ENCODE assay signal across 10 mouse cellular contexts in the genomic region with DNA sequence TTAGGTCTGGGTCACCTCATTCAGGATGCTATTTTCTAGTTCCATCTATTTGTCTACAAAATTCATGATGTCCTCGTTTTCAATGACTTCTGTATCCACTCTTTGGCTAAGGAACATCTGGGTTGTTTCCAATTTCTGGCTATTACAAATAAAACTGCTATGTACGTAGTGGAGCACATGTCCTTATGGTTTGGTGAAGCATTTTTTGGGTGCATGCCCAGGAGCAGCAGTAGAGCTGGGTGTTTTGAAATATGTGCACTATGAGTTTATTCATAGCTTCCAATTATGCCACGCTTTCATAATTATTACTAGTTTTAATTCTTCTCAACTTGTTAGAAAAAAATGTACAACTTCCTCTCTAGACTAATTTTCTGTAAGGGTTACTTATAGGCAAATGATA.
DNase-seq lines count a peak whose midpoint lies in the region; ATAC-seq lines count a peak whose summit lies in the region.
"Had no signal": no experiment of that assay in that cellular context is flagged by ENCODE, and none has a peak within 500 bp of the region (broad histone marks: within the 10 kb centered on the region; RNA-seq: fewer than 3 reads in every experiment).

No protein-coding gene starts in this region.

- ATAC-seq in frontal cortex, adult (ENCODE audit: low TSS enrichment): peak; percentile 58; the same call in 1 of the 2 replicates
- ATAC-seq: activated CD4-positive, CD25-positive, alpha-beta regulatory T cell, adult 4 months had no signal

- DNase-seq in frontal cortex, postnatal 10 days (ENCODE audit: low spot score in 2 of 2): no peak
- DNase-seq in right cerebral cortex, adult 18-20 months: peak; percentile 25
- no peak for DNase-seq in right cerebral cortex, postnatal 36 days (ENCODE audit: low spot score in 2 of 2)
- peak; percentile 72 to 85 for DNase-seq in cerebellum, postnatal 25 days
- DNase-seq in telencephalon, adult 2 months (ENCODE audit: low read depth, low spot score): peak; percentile 51
- DNase-seq in urinary bladder, postnatal 14 days (ENCODE audit: low spot score): no peak
- DNase-seq in thymus, postnatal 36 days: no peak
- DNase-seq: right cerebral cortex, postnatal 25 days had no signal

Comparison
In these comparisons a context has a peak if more than half of its experiments do, and no peak if none do; other contexts are left out.
1. DNase-seq: peak in right cerebral cortex, adult 18-20 months (single experiment), cerebellum, postnatal 25 days (2 of 2) and telencephalon, adult 2 months (single experiment); none in frontal cortex, postnatal 10 days (0 of 2), right cerebral cortex, postnatal 36 days (0 of 2), urinary bladder, postnatal 14 days (single experiment) and thymus, postnatal 36 days (0 of 2).